Mouse (Mus musculus) kidney, postnatal 14 days (tissue): ENCODE results near the gene Tsc22d4.
"Not testable (repeated sequence)": the region's sequence is repeated elsewhere in the genome, so short reads cannot be mapped to it uniquely, and the experiment has no call there.

Experiments
- DNase-seq: peaks from one replicate; pipeline ENCODE4 v3.0.0; 2022; ENCODE audit warnings: mixed read lengths

The Tsc22d4 gene

DNA sequence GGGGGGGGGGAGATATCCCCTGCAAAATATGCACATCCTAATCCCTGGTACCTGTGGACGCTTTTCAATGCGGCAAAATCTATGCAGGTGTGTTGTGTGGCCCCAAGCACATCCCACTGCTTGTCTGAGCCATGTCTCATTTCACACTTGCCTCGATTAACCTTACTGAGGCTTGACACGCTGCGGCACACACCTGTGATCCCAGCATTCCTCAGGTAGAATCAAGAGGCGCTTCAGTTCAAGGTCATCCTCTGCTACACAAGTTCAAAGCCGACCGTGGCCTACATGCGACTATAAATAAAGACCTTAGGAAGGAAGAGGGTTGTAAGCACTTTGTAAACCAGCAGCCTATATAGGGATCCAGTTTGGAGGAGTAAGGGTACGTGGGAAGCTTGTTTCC lies 3.5 kb upstream of the Tsc22d4 start:
- no peak for DNase-seq

GRCm38 (mm10) chr5:137742836-137743235 lies 2.7 kb upstream of the Tsc22d4 start:
- no peak for DNase-seq

DNA sequence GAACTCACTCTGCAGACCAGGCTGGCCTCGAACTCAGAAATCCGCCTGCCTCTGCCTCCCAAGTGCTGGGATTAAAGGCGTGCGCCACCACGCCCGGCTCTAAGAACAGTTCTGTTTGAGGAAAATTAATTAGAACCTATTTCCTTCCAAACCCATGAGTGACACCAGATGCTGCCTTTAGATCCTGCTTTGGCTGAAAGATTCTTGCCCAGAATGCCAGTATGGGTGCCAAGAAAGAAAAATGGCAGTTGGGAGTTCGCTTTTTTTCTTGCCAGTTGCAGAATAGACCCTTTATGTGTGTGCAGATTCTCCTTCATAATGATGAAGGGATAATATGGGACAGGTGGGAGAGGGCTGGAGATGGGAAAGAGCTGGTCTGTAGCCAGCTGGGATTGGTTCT lies 1.3 kb upstream of the Tsc22d4 start:
- no peak for DNase-seq

- DNase-seq = peak; percentile 81
Observed at GRCm38 (mm10) chr5:137746282-137746850, 836 bp downstream of the Tsc22d4 start.

GRCm38 (mm10) chr5:137746851-137747325 lies 1.4 kb downstream of the Tsc22d4 start:
- peak; percentile 41 for DNase-seq

- DNase-seq = peak; percentile 65
Observed at GRCm38 (mm10) chr5:137747326-137747961, 1.9 kb downstream of the Tsc22d4 start.

DNA sequence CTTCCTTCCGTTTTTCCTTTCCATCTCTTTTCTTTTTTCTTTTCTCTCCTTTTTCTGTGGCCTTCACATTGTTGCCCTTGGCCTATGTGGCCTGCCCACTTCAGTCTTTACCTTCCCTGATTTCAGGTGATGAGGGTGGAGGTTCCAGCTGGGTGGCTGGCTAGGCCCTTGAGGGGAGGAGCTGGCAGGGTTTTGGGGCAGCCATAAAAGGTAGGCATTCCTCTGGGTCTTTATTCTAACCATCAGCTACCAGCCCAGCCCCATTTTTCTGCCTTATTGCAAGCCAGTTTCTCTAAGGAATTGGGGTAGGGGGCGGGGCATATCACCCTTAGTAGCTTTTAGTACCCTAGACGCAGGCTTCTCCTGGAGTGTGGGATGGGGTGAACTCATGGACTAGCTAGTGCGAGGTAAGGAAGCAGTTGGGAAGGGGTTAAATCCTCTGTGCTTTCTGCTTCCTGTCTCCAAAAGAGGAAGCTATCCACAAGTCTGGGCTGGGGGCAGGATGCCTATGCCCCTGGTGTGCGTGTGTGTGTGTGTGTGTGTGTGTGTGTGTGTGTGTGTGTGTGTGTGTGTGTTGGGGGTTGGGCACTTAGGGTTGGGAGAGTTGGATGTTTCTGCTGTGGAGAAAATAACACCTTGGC lies 2.7 kb downstream of the Tsc22d4 start:
- DNase-seq = peak; percentile 48

DNA sequence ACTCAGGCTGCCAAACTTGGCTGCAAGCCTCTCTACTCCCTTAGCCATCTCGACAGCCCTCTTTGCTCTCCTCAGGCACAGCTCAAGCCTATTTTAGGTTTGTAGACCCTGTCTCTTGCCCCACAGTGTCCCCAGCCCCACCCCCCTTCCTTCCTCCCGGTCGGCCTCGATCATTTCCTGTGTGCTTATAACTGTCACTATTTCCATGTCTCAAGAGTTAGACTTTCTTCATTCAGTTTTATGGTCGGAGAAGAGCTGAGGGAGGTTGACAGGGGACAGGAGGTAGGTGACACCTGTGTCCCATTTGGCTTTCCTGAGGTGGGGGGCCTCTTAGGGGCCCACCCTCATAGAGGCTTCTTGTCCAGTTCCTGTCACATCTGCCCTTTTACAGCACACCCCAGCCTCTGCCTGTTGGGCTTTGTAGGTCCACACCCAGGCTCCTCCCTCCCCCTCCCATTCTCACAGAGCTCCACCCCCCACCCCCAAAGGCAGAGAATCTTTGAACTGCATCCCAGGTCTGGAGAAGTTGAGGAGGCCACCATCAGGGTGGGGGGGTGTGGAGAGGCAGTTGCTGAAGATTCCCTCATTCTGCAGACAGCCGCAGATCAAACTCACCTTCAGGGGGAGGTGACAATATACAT lies 3.8 kb downstream of the Tsc22d4 start:
- DNase-seq = no peak

GRCm38 (mm10) chr5:137750212-137750611 lies 4.7 kb downstream of the Tsc22d4 start:
- not testable (repeated sequence) for DNase-seq

- no peak for DNase-seq
Observed at GRCm38 (mm10) chr5:137751221-137751887, 5.8 kb downstream of the Tsc22d4 start.

DNA sequence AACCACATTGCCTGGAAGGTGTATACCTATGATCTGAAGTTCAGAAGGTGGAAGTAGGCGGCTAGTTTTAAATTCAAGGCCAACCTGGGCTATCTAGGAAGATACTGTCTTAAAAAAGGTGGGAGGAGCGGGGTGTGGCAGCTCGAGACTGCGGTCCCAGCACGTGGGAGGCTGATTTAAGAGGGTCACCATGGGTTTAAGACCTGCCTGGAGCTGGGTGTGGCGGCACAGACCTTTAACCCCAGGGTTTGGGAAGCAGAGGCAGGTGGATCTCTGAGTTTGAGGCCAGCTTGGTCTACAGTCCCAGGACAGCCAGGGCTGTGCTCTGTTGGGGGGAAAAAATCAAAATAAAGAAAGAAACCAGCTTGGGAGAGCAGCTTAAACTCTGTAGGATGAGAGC lies 6.5 kb downstream of the Tsc22d4 start:
- no peak for DNase-seq

DNA sequence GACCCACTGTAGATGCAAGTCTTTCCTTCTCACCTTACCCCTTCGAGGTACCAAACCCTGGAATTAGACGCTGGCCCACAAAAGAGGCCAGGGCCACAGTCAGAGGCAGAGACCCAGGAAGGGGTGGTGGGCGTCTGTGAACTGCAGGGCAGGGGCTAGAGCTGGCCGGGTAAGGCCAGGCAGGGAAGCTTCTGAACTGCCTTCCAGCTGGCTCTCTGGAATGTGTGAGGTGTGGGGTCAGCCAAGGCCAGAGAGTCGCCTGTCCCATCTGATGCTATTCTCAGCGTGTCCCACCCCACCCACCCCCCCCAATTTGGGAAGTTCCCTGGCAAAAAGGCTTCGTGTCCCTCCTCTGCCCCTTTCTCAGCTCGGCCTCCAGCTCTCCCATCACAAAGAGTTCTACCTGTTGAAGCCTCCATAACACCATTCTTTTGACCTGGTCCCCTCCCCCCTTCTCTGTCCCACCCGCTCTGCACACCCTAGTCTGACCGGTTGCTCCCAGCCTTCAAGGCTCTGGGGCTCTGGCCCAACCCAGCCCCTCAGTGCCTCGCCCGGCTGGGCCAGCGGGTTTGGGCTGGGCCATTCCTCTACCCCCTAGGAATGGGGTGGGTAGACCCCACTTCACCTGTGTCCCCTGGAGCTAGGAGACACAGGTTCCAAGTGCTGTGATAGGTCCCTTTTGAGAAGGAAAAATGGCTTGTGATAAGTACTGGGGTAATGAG lies 7.7 kb downstream of the Tsc22d4 start:
- DNase-seq = no peak

GRCm38 (mm10) chr5:137755425-137755824 lies 9.9 kb downstream of the Tsc22d4 start:
- no peak for DNase-seq

- DNase-seq = no peak
Observed at GRCm38 (mm10) chr5:137756106-137756505, 10.6 kb downstream of the Tsc22d4 start.

- peak; percentile 89 for DNase-seq
Observed at GRCm38 (mm10) chr5:137756882-137757661, 11.5 kb downstream of the Tsc22d4 start.

DNA sequence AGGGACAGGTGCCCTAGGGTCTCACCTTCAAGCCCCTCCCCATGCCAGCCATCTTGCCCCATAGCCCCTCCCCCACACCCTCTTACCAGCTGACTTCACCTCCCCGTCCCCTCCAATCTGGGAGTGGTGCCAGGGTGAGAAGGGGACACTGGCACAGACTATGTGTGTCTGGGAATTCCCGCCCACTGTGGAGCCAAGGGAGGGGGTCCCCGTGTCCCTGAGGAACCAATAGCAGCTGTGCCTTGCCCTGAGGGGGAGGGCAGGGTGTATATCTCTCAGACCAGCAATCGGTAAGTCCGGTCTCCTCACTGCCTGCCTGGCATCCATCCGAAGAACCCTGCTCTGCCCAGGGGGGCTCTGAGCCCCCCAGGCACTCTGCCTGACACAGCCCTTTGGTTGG lies 12.4 kb downstream of the Tsc22d4 start:
- DNase-seq = peak; percentile 43

DNA sequence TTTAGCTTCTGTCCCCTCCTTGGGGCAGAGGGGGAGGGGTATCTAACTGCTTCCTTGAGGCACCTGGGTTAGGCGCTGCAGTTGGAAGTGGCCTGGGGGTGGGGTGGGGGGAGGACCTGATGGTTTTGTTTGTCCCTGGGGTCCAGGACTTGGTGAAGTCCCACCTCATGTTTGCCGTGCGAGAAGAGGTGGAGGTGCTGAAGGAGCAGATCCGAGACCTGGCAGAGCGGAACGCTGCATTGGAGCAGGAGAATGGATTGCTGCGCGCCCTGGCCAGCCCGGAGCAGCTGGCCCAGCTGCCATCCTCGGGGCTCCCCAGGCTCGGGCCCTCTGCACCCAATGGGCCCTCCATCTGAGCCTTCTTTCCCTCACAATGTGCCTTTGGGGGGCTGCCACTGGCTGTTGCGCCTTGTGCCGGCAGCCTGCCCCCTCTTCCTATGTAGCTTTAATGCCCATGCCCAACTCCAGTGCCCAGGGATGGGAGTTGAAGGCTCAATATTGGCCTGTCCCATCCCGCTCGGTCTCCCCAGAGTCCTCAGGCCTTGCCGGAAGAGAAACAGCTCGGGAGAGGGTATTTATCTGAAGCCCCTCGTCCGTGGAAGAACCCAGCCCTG lies 13.5 kb downstream of the Tsc22d4 start:
- DNase-seq = no peak

- peak; percentile 91 for DNase-seq
Observed at GRCm38 (mm10) chr5:137759971-137760412, 14.5 kb downstream of the Tsc22d4 start.

DNA sequence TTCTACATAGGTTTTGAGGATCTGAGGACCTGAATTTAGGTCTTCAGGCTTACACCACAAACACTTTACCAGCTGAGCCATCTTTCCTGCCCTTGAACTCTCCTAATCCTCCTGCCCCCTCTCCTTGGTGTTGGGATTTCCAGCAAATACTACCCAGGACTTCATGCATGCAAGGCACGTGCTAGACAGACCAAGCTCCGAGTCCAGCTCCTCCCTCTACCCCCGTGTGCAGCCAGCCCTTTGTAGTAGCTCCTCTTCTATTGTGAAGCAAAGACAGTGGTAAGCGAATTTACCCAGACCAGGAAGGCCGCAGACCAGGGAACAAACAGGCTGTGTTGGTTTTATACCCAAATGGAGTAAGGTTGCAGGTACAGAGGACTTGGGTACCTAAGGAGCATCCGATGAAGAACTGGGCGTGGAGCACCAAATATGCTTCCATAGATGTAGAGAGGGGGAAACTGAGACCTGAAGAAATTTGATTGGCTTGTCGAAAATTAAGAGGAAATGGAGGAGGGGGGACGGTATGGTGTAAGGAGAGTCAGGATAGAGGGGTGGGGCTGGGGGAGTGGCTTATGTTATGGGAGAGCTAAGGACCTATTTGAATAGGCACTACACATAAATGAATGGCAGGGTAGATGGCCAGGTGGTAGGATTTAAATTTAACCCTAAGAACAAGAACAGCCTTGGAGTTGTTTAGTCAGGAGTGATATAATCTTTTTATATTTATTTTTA lies 19.2 kb downstream of the Tsc22d4 start:
- DNase-seq = no peak

DNA sequence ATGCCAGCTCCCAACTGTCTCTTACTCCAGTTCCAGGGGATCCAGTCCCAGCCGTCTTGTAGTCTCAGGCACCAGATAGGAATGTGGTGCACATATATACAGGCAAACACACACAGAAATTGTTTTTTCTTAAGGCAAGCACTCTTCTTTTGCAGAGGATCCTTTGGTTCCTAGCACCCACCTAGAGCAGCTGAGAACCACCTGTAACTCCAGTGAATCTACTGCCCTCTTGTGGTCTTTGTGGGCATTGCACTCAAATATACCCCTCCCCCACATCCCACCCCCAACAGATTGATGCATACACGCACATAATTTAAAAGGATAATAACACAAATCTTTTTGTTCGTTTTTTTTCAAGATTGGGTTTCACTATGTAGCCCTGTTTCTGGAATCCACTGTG lies 20.7 kb downstream of the Tsc22d4 start:
- DNase-seq = no peak
